Mouse (Mus musculus): Measurements from ENCODE around the gene 4933436I01Rik. TPM values are rescaled to one million over a fixed set of nuclear protein-coding genes. Genes with fewer than 3 reads are reported as not detected.

4933436I01Rik gene
- not detected in 2 replicates for polyA plus RNA-seq (2015; fragmentation: Nextera tagmentation; extraction: Ambion mirVana)

DNA sequence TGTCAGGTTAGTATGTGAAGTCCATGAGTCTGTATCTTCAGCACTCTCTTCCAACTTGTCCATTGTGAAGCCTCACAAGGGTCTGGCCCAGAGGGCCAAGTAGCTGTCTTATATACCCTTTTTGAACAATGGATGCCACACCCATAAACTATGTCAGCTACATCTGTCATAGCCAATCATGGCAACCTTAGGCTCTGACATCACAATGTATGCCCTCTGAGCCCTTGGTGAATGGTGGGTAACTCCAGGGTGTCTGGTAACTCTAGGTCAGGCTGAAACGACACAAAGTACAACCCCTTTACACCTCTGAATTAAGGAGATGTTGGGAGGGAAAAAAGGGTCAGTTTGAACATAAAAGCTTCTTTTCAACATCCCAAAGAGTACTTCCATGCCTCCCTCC lies at the start of gene 4933436I01Rik:
TSS of gene 4933436I01Rik (minus strand) at position 101 of the 400 bp plus-strand sequence.

Other genes with a start within 250 kb of the 4933436I01Rik start
- not detected in 2 replicates for gene Gm1140, start 227.9 kb downstream of the 4933436I01Rik start, polyA plus RNA-seq (2015; fragmentation: Nextera tagmentation; extraction: Ambion mirVana)
- not detected in 2 replicates for gene Gm14692, start 225.8 kb downstream of the 4933436I01Rik start, polyA plus RNA-seq (2015; fragmentation: Nextera tagmentation; extraction: Ambion mirVana)

Data from urinary bladder, postnatal 0 days (tissue).